Mouse (Mus musculus): ENCODE measurements around the gene Cpne2. TPM values are rescaled to one million over a fixed set of nuclear protein-coding genes. Genes with fewer than 3 reads are reported as not detected.
A peak's percentile ranks its signal among the peaks of the same experiment; 100 is the strongest.

The Cpne2 gene
- polyA plus RNA-seq, 1 experiment: 8.6 TPM

DNA sequence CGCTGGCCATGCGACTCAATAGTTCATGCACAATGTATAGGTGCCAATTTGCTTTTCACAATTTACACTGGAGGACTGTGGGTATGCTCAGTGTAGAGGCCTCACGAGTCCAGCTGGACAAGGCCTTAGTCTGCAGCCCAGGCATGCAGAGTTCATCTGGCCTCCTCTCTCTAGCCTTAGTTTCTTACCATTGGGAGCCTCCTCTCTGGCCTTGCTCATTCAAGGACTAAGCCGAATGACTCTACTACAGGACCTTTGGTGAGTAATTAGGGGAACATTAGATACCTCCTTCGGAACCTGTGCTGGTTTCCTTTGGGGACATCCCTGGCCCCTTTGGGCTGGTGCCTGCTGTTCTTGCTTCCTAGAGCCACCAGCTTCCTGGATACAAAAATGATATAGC lies 13.8 kb upstream of the Cpne2 start:
- Histone ChIP-seq H3K36me3 (ENCODE audit: control insufficient read depth, insufficient read depth, low read length, poor library complexity, severe bottlenecking) (no peaks in the 10 kb centered on the region), H3K9ac (ENCODE audit: low read depth, poor library complexity, severe bottlenecking) (no peak overlapping the region), H3K4me1 (ENCODE audit: control insufficient read depth, insufficient read depth, low read length) (no peaks in the 10 kb centered on the region), H3K4me3 (ENCODE audit: low read depth, low read length) (no peak overlapping the region), H3K9me3 (replicated peaks; ENCODE audit: control insufficient read depth, insufficient read depth, low read length, poor library complexity, severe bottlenecking) (no peaks in the 10 kb centered on the region), H3K27ac (ENCODE audit: insufficient read depth, low read length) (no peak overlapping the region), H3K27me3 (ENCODE audit: control insufficient read depth, insufficient read depth, low read length, poor library complexity, severe bottlenecking) (no peaks in the 10 kb centered on the region)
- TF ChIP-seq EP300 (IDR thresholded peaks at IDR 0.05; ENCODE audit: insufficient read depth, low read depth, low read length): no peak
- no peak for TF ChIP-seq CTCF (IDR thresholded peaks at IDR 0.05; ENCODE audit: low read depth, low read length)
- no peak for TF ChIP-seq POLR2A (IDR thresholded peaks at IDR 0.05; ENCODE audit: insufficient read depth, low read length)

DNA sequence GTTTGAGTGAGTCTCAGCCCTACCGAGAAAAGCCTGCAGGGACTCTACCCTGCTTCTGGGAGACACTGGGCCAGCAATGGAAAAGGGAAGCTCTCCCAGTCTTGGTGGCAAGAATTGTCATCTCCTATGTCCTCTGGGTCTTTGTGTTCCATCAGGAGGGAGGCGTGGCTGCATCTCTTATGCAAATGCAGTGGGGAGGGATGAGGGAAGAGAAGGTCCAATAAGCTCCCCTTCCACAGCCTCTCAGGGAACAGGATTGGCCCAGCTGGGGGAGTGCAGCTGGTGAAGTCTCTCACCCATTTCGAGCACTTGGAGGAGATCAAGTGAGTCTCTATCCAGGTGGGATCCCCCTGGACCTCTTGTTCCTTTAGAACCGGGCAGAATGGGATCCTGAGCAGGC lies 11.3 kb upstream of the Cpne2 start:
- H3K36me3 ChIP-seq (ENCODE audit: control insufficient read depth, insufficient read depth, low read length, poor library complexity, severe bottlenecking): no peaks in the 10 kb centered on the region
- H3K4me3 ChIP-seq (ENCODE audit: low read depth, low read length): no peak overlapping the region
- no peaks in the 10 kb centered on the region for H3K4me1 ChIP-seq (ENCODE audit: control insufficient read depth, insufficient read depth, low read length)
- no peaks in the 10 kb centered on the region for H3K27me3 ChIP-seq (ENCODE audit: control insufficient read depth, insufficient read depth, low read length, poor library complexity, severe bottlenecking)
- TF ChIP-seq CTCF (IDR thresholded peaks at IDR 0.05; ENCODE audit: low read depth, low read length) (no peak), POLR2A (IDR thresholded peaks at IDR 0.05; ENCODE audit: insufficient read depth, low read length) (no peak), EP300 (IDR thresholded peaks at IDR 0.05; ENCODE audit: insufficient read depth, low read depth, low read length) (no peak)
- H3K9me3 ChIP-seq (replicated peaks; ENCODE audit: control insufficient read depth, insufficient read depth, low read length, poor library complexity, severe bottlenecking): no peaks in the 10 kb centered on the region
- no peak overlapping the region for H3K9ac ChIP-seq (ENCODE audit: low read depth, poor library complexity, severe bottlenecking)
- no peak overlapping the region for H3K27ac ChIP-seq (ENCODE audit: insufficient read depth, low read length)

- Histone ChIP-seq H3K4me3 (ENCODE audit: low read depth, low read length) (no peak overlapping the region), H3K9ac (ENCODE audit: low read depth, poor library complexity, severe bottlenecking) (no peak overlapping the region), H3K27me3 (ENCODE audit: control insufficient read depth, insufficient read depth, low read length, poor library complexity, severe bottlenecking) (no peaks in the 10 kb centered on the region), H3K27ac (ENCODE audit: insufficient read depth, low read length) (no peak overlapping the region), H3K4me1 (ENCODE audit: control insufficient read depth, insufficient read depth, low read length) (no peaks in the 10 kb centered on the region), H3K36me3 (ENCODE audit: control insufficient read depth, insufficient read depth, low read length, poor library complexity, severe bottlenecking) (no peaks in the 10 kb centered on the region), H3K9me3 (replicated peaks; ENCODE audit: control insufficient read depth, insufficient read depth, low read length, poor library complexity, severe bottlenecking) (no peaks in the 10 kb centered on the region)
- TF ChIP-seq CTCF (IDR thresholded peaks at IDR 0.05; ENCODE audit: low read depth, low read length) (no peak), EP300 (IDR thresholded peaks at IDR 0.05; ENCODE audit: insufficient read depth, low read depth, low read length) (no peak), POLR2A (IDR thresholded peaks at IDR 0.05; ENCODE audit: insufficient read depth, low read length) (no peak)
These were observed 10.3 kb upstream of the Cpne2 start for GRCm38 (mm10) chr8:94522482-94522881.

DNA sequence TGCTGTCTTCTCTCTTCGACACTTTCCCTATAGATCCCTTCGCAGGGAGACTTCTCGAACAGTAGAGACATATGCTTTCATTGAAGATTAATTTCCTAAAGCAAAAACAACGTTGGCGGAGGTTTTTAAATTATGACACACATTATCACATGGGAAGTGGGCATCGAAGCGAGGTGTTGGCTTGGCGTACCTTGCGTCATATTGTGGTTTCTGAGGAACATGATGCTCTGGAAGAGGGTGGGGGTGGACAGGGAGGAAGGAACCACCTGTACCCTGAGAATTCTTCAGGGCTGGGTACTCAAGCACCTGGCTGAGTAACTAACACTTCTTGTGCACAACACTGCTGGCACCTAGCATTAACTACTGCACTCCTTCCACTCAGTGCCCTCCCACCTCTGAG lies 8.2 kb upstream of the Cpne2 start:
- H3K9me3 ChIP-seq (replicated peaks; ENCODE audit: control insufficient read depth, insufficient read depth, low read length, poor library complexity, severe bottlenecking): no peaks in the 10 kb centered on the region
- no peaks in the 10 kb centered on the region for H3K36me3 ChIP-seq (ENCODE audit: control insufficient read depth, insufficient read depth, low read length, poor library complexity, severe bottlenecking)
- TF ChIP-seq EP300 (IDR thresholded peaks at IDR 0.05; ENCODE audit: insufficient read depth, low read depth, low read length) (no peak), POLR2A (IDR thresholded peaks at IDR 0.05; ENCODE audit: insufficient read depth, low read length) (no peak), CTCF (IDR thresholded peaks at IDR 0.05; ENCODE audit: low read depth, low read length) (no peak)
- H3K27ac ChIP-seq (ENCODE audit: insufficient read depth, low read length): no peak overlapping the region
- H3K9ac ChIP-seq (ENCODE audit: low read depth, poor library complexity, severe bottlenecking): no peak overlapping the region
- no peaks in the 10 kb centered on the region for H3K4me1 ChIP-seq (ENCODE audit: control insufficient read depth, insufficient read depth, low read length)
- H3K27me3 ChIP-seq (ENCODE audit: control insufficient read depth, insufficient read depth, low read length, poor library complexity, severe bottlenecking): no peaks in the 10 kb centered on the region
- H3K4me3 ChIP-seq (ENCODE audit: low read depth, low read length): no peak overlapping the region

GRCm38 (mm10) chr8:94527178-94527577 lies 5.6 kb upstream of the Cpne2 start:
- H3K9me3 ChIP-seq (replicated peaks; ENCODE audit: control insufficient read depth, insufficient read depth, low read length, poor library complexity, severe bottlenecking): no peaks in the 10 kb centered on the region
- TF ChIP-seq POLR2A (IDR thresholded peaks at IDR 0.05; ENCODE audit: insufficient read depth, low read length) (no peak), CTCF (IDR thresholded peaks at IDR 0.05; ENCODE audit: low read depth, low read length) (no peak), EP300 (IDR thresholded peaks at IDR 0.05; ENCODE audit: insufficient read depth, low read depth, low read length) (no peak)
- H3K4me1 ChIP-seq (ENCODE audit: control insufficient read depth, insufficient read depth, low read length): no peaks in the 10 kb centered on the region
- H3K9ac ChIP-seq (ENCODE audit: low read depth, poor library complexity, severe bottlenecking): no peak overlapping the region
- peaks cover 3% of the 10 kb centered on the region; the same call in 1 of the 2 replicates for H3K27me3 ChIP-seq (ENCODE audit: control insufficient read depth, insufficient read depth, low read length, poor library complexity, severe bottlenecking)
- no peaks in the 10 kb centered on the region for H3K36me3 ChIP-seq (ENCODE audit: control insufficient read depth, insufficient read depth, low read length, poor library complexity, severe bottlenecking)
- H3K27ac ChIP-seq (ENCODE audit: insufficient read depth, low read length): no peak overlapping the region
- H3K4me3 ChIP-seq (ENCODE audit: low read depth, low read length): no peak overlapping the region

DNA sequence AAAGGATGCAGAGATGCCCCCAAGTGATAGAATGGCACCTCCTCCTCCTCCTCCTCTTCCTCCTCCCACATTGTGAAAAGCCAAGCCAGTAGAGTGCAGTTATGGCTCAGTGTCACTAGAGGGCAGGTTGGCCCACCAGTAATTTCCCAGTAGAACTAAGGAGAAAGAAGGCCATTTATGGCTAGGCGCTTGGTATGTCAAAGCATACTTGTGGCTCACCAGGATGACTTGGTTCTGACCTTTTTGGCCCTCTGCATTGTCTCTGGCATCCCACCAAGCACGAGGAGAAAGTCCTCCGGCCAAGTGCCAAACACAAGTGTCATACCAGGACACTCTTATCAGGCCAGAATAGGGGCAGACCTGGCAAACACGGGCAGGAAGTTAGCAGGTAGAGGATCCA lies 4.5 kb upstream of the Cpne2 start:
- no peak overlapping the region for H3K27ac ChIP-seq (ENCODE audit: insufficient read depth, low read length)
- H3K4me3 ChIP-seq (ENCODE audit: low read depth, low read length): no peak overlapping the region
- no peak overlapping the region for H3K9ac ChIP-seq (ENCODE audit: low read depth, poor library complexity, severe bottlenecking)
- H3K4me1 ChIP-seq (ENCODE audit: control insufficient read depth, insufficient read depth, low read length): no peaks in the 10 kb centered on the region
- H3K27me3 ChIP-seq (ENCODE audit: control insufficient read depth, insufficient read depth, low read length, poor library complexity, severe bottlenecking): peaks cover 13% of the 10 kb centered on the region
- no peaks in the 10 kb centered on the region for H3K36me3 ChIP-seq (ENCODE audit: control insufficient read depth, insufficient read depth, low read length, poor library complexity, severe bottlenecking)
- no peaks in the 10 kb centered on the region for H3K9me3 ChIP-seq (replicated peaks; ENCODE audit: control insufficient read depth, insufficient read depth, low read length, poor library complexity, severe bottlenecking)
- no peak for TF ChIP-seq POLR2A (IDR thresholded peaks at IDR 0.05; ENCODE audit: insufficient read depth, low read length)
- peak; percentile 55 for TF ChIP-seq CTCF (IDR thresholded peaks at IDR 0.05; ENCODE audit: low read depth, low read length)
